Mouse (Mus musculus) embryonic facial prominence, embryonic 11.5 days (tissue): ENCODE measurements around the gene Ublcp1. TPM values are rescaled to one million over a fixed set of nuclear protein-coding genes. Genes with fewer than 3 reads are reported as not detected.

Source experiments
- ATAC-seq: fragments of 200-750 bp; cut with Nextera tagmentation; replicated peaks from 2 replicates; pipeline ENCODE4 v1.8.0; 2017; ENCODE audit warnings: low read depth; ENCODE audit not compliant: insufficient number of reproducible peaks, low FRiP score, low TSS enrichment
- DNase-seq: peaks from one replicate; pipeline ENCODE4 v3.0.0-alpha.2; 2015; ENCODE audit warnings: low spot score
- H3K27ac ChIP-seq: fragments of 300-500 bp; sonication (generic); replicated peaks from 2 replicates; pipeline ENCODE4 v1.5.1; 2014; ENCODE audit warnings: mild to moderate bottlenecking, low read depth, low read length, control low read depth
- H3K27me3 ChIP-seq: fragments of 300-500 bp; sonication (generic); 2 replicates; pipeline ENCODE4 v1.6.1; 2014; ENCODE audit warnings: mild to moderate bottlenecking, low read length, moderate library complexity, mixed read lengths; ENCODE audit not compliant: control insufficient read depth, insufficient read depth
- H3K36me3 ChIP-seq: fragments of 300-500 bp; sonication (generic); replicated peaks from 2 replicates; pipeline ENCODE4 v1.6.1; 2014; ENCODE audit warnings: low read depth, mild to moderate bottlenecking, low read length, moderate library complexity, mixed read lengths; ENCODE audit not compliant: control insufficient read depth, insufficient read depth
- H3K4me1 ChIP-seq: fragments of 300-500 bp; sonication (generic); 2 replicates; pipeline ENCODE4 v1.6.1; 2014; ENCODE audit warnings: low read length, mixed read lengths; ENCODE audit not compliant: control insufficient read depth, insufficient read depth
- H3K4me2 ChIP-seq: fragments of 300-500 bp; sonication (generic); 2 replicates; pipeline ENCODE4 v1.6.1; 2014; ENCODE audit warnings: low read depth, mild to moderate bottlenecking, control low read depth, low read length, moderate library complexity
- H3K4me3 ChIP-seq: fragments of 300-500 bp; sonication (generic); 2 replicates; pipeline ENCODE4 v1.5.1; 2014; ENCODE audit warnings: low read depth, low read length, control low read depth
- H3K9ac ChIP-seq: fragments of 300-500 bp; sonication (generic); replicated peaks from 2 replicates; pipeline ENCODE4 v1.6.1; 2014; ENCODE audit warnings: mild to moderate bottlenecking, control low read depth, low read length
- H3K9me3 ChIP-seq: fragments of 300-500 bp; sonication (generic); replicated peaks from 2 replicates; pipeline ENCODE4 v1.6.1; 2016; ENCODE audit warnings: mild to moderate bottlenecking, low read length, inconsistent platforms, mixed read lengths; ENCODE audit not compliant: control insufficient read depth
- WGBS: fragments of 180-500 bp; shearing (Covaris S2); extraction: QIAGEN DNeasy Blood & Tissue Kit; methylation state at CpG from one replicate; pipeline ENCODE4 v1.1.7; 2014; 5-methylcytosine and 5-hydroxymethylcytosine counted together
- polyA plus RNA-seq: library from polyadenylated mRNA; unstranded; fragments of >200 nt; fragmentation: Nextera tagmentation; extraction: Ambion mirVana; gene quantifications from 2 replicates; pipeline ENCODE4 v1.2.1, GENCODE M21; 2014

The Ublcp1 gene
- polyA plus RNA-seq, 1 experiment from 2014 or later = 80.9 TPM

GRCm38 (mm10) chr11:44423261-44423660 is 47.0 kb downstream of the Ublcp1 start:
- Histone ChIP-seq H3K4me2 (no peak overlapping the region), H3K9ac (no peak overlapping the region), H3K4me1 (no peaks in the 10 kb centered on the region), H3K4me3 (no peak overlapping the region), H3K27me3 (no peaks in the 10 kb centered on the region), H3K9me3 (no peaks in the 10 kb centered on the region), H3K27ac (no peak overlapping the region), H3K36me3 (no peaks in the 10 kb centered on the region)
- 53% methylated on average over 6 of the region's 6 CpGs for WGBS
- ATAC-seq (no peak), DNase-seq (no peak)

DNA sequence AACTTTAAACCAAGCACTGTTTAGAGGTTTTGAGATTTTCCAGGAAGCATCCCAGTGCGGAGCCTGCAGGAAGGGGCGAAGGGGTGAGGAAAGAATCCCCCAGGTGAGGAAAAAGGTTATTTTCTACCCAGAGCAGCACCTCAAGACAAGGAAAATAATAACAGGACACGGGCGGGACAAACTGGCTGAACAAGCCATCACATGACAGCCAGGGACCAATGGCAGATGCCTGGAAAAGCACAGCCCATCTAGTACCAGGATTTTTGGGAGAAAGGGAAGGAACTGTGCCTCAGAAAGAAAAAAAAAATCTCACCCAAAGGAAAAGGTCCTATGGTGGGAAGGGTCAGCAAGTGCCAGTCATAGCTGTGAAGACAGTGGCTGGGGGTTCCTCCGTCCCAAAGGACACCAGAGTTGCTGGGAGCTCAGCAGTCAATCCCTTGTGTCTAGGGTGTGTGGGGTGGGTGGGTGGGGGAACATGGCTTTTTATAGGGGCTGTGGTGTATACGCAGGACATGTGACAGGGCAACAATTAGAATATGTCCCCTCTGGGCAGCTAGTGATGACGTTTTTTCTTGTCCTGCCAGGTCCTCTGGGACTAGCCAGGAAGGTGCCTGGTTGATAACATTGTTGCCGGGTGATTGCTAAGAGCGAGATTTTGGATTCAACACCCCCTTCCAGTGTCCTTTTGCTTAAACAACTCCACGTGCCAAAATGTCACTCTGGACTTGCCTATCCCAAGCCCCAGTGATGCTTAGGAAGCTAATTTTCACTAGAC is 47.8 kb downstream of the Ublcp1 start:
- Histone ChIP-seq H3K27ac (no peak overlapping the region), H3K9ac (no peak overlapping the region), H3K4me1 (no peaks in the 10 kb centered on the region), H3K36me3 (no peaks in the 10 kb centered on the region), H3K4me2 (no peak overlapping the region), H3K27me3 (no peaks in the 10 kb centered on the region), H3K9me3 (no peaks in the 10 kb centered on the region), H3K4me3 (no peak overlapping the region)
- WGBS = 81% methylated on average over 10 of the region's 10 CpGs
- DNase-seq = no peak
- ATAC-seq = no peak

DNA sequence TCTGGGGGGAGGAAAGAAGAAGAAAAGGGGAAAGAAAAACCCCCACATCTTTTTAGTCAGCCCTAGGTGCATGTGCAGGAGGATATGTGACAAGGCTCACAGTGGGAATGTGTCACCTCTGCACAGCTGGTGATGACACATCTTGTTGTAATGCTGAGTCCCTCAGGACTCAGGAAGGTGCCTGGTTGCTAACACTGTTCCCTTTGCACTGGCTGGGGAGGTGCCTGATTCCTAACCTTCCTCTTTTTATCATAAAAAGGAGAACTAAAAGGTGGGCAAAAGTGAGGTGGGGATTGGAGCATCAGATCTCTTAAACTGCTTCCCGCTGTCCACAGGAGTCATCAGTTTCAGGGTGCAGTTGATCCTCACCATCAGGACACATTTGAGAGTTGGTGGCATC is 52.9 kb downstream of the Ublcp1 start:
- WGBS = 78% methylated on average over 1 of the region's 1 CpGs
- DNase-seq = no peak
- Histone ChIP-seq H3K9ac (no peak overlapping the region), H3K36me3 (no peaks in the 10 kb centered on the region), H3K4me1 (no peaks in the 10 kb centered on the region), H3K4me2 (no peak overlapping the region), H3K9me3 (no peaks in the 10 kb centered on the region), H3K4me3 (no peak overlapping the region), H3K27ac (no peak overlapping the region), H3K27me3 (no peaks in the 10 kb centered on the region)
- ATAC-seq = no peak

DNA sequence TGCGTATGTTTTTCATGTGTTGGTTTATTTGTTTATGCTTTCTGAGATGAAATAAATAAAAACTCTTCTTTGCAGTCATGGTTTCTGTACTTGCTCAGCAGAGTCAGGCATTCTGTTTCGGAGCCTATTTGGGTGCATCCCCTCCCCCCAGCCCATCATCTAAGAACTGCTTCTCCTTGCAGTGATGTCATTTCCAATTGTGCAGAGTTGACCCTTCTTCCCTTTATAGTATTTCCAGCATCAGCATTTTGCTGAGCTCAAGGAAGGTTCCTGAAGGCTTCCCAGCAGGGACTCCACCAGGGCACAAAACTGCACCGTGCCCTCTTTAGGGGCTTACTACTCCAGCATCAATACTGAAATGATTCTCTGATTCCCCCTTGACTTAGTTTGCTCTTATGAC is 55.7 kb downstream of the Ublcp1 start:
- ATAC-seq = no peak

GRCm38 (mm10) chr11:44413371-44413770 is 56.9 kb downstream of the Ublcp1 start:
- Histone ChIP-seq H3K27me3 (no peaks in the 10 kb centered on the region), H3K36me3 (no peaks in the 10 kb centered on the region), H3K9ac (no peak overlapping the region), H3K4me2 (no peak overlapping the region), H3K27ac (no peak overlapping the region), H3K4me3 (no peak overlapping the region), H3K9me3 (no peaks in the 10 kb centered on the region), H3K4me1 (no peaks in the 10 kb centered on the region)
- 87% methylated on average over 3 of the region's 3 CpGs for WGBS
- ATAC-seq (no peak), DNase-seq (no peak)

More for the DNA sequence above, 55.7 kb downstream of the Ublcp1 start:
- no peaks in the 10 kb centered on the region for H3K27me3 ChIP-seq
- DNase-seq = no peak
- no peaks in the 10 kb centered on the region for H3K4me1 ChIP-seq
- no peaks in the 10 kb centered on the region for H3K9me3 ChIP-seq
- H3K9ac ChIP-seq = no peak overlapping the region
- 92% methylated on average over 3 of the region's 3 CpGs for WGBS
- H3K4me2 ChIP-seq = no peak overlapping the region
- no peak overlapping the region for H3K27ac ChIP-seq
- no peaks in the 10 kb centered on the region for H3K36me3 ChIP-seq
- H3K4me3 ChIP-seq = no peak overlapping the region

GRCm38 (mm10) chr11:44412276-44412675 is 58.0 kb downstream of the Ublcp1 start:
- H3K27me3 ChIP-seq = no peaks in the 10 kb centered on the region
- H3K27ac ChIP-seq = no peak overlapping the region
- no peak overlapping the region for H3K9ac ChIP-seq
- DNase-seq (no peak), ATAC-seq (no peak)
- WGBS = 78% methylated on average over 8 of the region's 8 CpGs
- H3K4me2 ChIP-seq = no peak overlapping the region
- no peaks in the 10 kb centered on the region for H3K36me3 ChIP-seq
- H3K4me1 ChIP-seq = no peaks in the 10 kb centered on the region
- no peaks in the 10 kb centered on the region for H3K9me3 ChIP-seq
- H3K4me3 ChIP-seq = no peak overlapping the region

DNA sequence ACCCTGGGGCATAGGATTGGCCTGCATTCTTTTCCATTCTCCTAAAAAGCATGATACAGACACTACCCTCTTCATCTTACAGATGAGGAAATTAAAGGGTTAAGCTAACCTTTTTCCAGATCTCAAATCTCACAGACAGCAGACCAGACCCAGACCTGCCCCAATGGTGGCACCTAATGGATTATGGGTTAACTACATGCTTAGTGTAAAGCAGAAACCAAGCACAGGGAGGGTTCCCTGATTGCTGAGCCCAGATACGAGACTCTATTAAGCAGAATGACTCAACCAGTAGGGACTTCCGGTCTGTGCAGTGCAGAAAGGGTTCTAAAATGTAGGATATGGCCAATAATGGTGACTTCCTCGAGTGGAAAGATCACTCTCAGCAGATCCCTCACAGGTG is 59.9 kb downstream of the Ublcp1 start:
- no peak overlapping the region for H3K27ac ChIP-seq
- H3K4me1 ChIP-seq = no peaks in the 10 kb centered on the region
- H3K4me2 ChIP-seq = no peak overlapping the region
- H3K9ac ChIP-seq = no peak overlapping the region
- 69% methylated on average over 3 of the region's 3 CpGs for WGBS
- no peaks in the 10 kb centered on the region for H3K27me3 ChIP-seq
- H3K36me3 ChIP-seq = no peaks in the 10 kb centered on the region
- no peaks in the 10 kb centered on the region for H3K9me3 ChIP-seq
- DNase-seq (no peak), ATAC-seq (no peak)
- H3K4me3 ChIP-seq = no peak overlapping the region

GRCm38 (mm10) chr11:44408626-44409025 is 61.7 kb downstream of the Ublcp1 start:
- DNase-seq (no peak), ATAC-seq (no peak)
- 33% methylated on average over 5 of the region's 5 CpGs for WGBS

More at GRCm38 (mm10) chr11:44408626-44409025, 61.7 kb downstream of the Ublcp1 start:
- H3K27ac ChIP-seq = no peak overlapping the region
- no peaks in the 10 kb centered on the region for H3K9me3 ChIP-seq
- no peaks in the 10 kb centered on the region for H3K36me3 ChIP-seq
- H3K4me3 ChIP-seq = no peak overlapping the region
- H3K27me3 ChIP-seq = no peaks in the 10 kb centered on the region
- H3K4me2 ChIP-seq = no peak overlapping the region
- no peaks in the 10 kb centered on the region for H3K4me1 ChIP-seq
- no peak overlapping the region for H3K9ac ChIP-seq
